Mouse (Mus musculus) bone marrow, adult 2 months (tissue): Measurements from ENCODE around the gene Ubtd1. TPM values are rescaled to one million over a fixed set of nuclear protein-coding genes. Genes with fewer than 3 reads are reported as not detected.
A peak's percentile ranks its signal among the peaks of the same experiment; 100 is the strongest.

Experiments
- H3K27ac ChIP-seq: fragments of 200-500 bp; 2 replicates; pipeline ENCODE4 v1.5.1; 2012; ENCODE audit warnings: low read depth, mild to moderate bottlenecking, control low read depth, inconsistent platforms, low read length; ENCODE audit not compliant: control insufficient read depth, poor library complexity, insufficient read depth
- H3K4me1 ChIP-seq: fragments of 200-500 bp; 2 replicates; pipeline ENCODE4 v1.6.1; 2011; ENCODE audit warnings: low read length; ENCODE audit not compliant: control insufficient read depth, insufficient read depth
- H3K4me3 ChIP-seq: fragments of 200-500 bp; replicated peaks from 2 replicates; pipeline ENCODE3; 2011; ENCODE audit warnings: mild to moderate bottlenecking, low read depth, low read length, control low read depth; ENCODE audit not compliant: control insufficient read depth
- CTCF ChIP-seq: fragments of 200-500 bp; IDR thresholded peaks from 2 replicates; pipeline ENCODE4 v1.5.1; 2011; ENCODE audit warnings: low read length, control low read depth; ENCODE audit not compliant: control insufficient read depth, insufficient read depth
- POLR2A ChIP-seq: fragments of 200-500 bp; IDR thresholded peaks from 2 replicates; pipeline ENCODE4 v1.6.1; 2011; ENCODE audit warnings: low read depth, mild to moderate bottlenecking, control low read depth, low read length, borderline replicate concordance; ENCODE audit not compliant: control insufficient read depth
- WGBS: fragments of 180-500 bp; shearing (Covaris S2); methylation state at CpG from one replicate; pipeline ENCODE4 v1.1.7; 2018; 5-methylcytosine and 5-hydroxymethylcytosine counted together
- polyA plus RNA-seq: library from polyadenylated mRNA; stranded (reverse); fragments of >200 nt; gene quantifications from 2 replicates; pipeline ENCODE4 v1.2.4, GENCODE M21; 2011; ENCODE audit warnings: low replicate concordance; ENCODE audit not compliant: missing spikeins, insufficient read depth, insufficient read length

The Ubtd1 gene
- 6.0 and 10.2 TPM in 2 replicates for polyA plus RNA-seq

DNA sequence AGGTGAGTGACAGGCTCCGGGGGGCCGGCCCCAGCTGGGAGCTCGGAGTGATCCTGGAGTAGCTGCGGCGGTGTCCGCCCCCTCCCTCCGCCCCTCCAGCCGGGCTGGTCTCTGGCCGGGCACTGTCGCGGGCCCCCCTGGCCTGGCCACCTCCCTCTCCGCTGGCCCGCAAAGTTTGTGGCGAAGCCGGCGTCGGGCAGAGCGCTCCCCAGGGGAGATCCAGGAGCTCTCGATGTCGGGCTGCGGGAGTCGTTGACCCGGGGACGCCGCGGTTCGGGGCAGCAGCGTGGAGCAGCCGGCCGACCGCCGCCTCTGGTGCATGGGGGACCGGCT, at the start of gene Ubtd1:
TSS of gene Ubtd1 (plus strand) at position 169 of the 333 bp plus-strand sequence.
- Histone ChIP-seq H3K27ac (peak within 1 kb of the TSS; percentile 96), H3K4me1 (peaks cover 3% of the 10 kb centered on the region; the same call in 1 of the 2 replicates), H3K4me3 (peak within 1 kb of the TSS; percentile 85)
- under 1% methylated on average over 33 of the region's 33 CpGs for WGBS
- TF ChIP-seq POLR2A, result no peak
- TF ChIP-seq CTCF, result no peak

GRCm38 (mm10) chr19:41932686-41933085, 48.9 kb upstream of the Ubtd1 start:
- peak overlapping the region; percentile 97 for H3K4me3 ChIP-seq
- peak overlapping the region; percentile 73 for H3K27ac ChIP-seq
- no peak for TF ChIP-seq POLR2A
- peak; percentile 1; the same call in 1 of the 2 replicates for TF ChIP-seq CTCF
- WGBS, result under 1% methylated on average over 28 of the region's 28 CpGs
- peaks cover 3% of the 10 kb centered on the region for H3K4me1 ChIP-seq

DNA sequence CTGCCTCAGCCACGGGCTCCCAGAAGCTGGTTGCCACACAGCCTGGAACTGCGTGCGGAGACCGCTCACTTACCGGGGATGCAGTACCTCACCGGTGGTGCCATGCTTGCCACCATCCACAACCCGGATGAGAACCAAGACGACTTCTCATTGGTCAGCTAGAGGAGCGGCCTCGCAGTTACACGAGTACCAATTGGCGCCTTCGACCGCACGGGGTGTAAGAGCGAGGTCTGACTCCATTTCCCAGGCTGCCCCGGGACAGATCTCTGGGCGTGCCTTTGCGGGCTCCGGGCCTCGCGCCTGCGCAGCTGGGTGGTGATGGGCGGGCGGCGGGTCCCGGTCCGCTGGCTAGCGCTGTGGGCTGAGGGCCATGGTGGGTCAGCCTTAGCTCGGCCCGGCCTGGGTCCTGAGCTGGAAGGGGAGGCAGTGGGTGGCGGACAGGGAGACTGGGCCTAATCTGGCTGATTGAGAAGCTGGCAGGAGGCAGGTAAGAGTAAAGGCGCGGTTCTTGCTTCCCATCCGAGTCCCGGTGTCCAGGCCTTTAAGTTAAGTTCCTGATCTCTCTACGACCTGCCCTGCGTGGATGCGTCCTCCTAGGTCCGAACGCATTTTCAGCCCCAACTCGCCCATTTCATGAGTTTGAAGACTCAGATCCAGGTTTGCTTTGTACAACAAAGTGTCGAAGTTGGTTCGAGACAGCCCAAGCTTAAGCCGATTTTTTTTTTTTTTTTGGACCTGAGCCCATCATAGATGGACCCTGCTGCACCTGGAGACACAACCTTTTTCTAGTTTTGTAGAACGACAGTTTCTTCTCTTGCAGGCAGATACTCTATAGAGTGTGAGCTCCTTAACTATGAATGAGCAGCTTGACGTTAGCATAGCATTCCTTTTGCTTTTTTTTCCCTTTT, 48.1 kb upstream of the Ubtd1 start, which contains the start of the genes Exosc1 and Zdhhc16:
TSS of gene Exosc1 (minus strand) at position 245 of the 908 bp plus-strand sequence.
TSS of gene Zdhhc16 (plus strand) at position 302 of the 908 bp plus-strand sequence.
- Histone ChIP-seq H3K4me1 (peaks cover 3% of the 10 kb centered on the region), H3K4me3 (peak within 1 kb of the TSS; percentile 100), H3K27ac (peak within 1 kb of the TSS; percentile 73)
- WGBS, result under 1% methylated on average over 47 of the region's 47 CpGs
- TF ChIP-seq CTCF (no peak), POLR2A (peak; percentile 61)

DNA sequence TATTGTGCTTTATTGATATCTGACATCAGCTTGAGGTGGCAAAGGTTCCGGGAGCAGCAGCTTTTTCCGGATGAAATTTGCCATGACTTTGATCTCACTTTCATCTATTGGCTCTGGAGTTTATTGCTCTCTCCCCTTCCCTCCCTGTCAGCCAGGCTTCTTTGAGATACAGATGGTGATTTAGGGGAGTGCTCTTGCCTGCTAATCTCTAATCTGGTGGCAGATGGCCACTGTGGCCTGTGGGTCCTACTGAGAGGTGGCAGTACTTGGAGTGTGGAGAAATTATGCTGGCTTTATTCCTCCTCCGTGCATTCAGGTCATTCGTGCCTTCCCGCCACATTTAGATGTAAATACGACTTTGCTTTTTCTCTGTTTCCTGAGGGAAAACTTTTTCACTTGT, 47.4 kb upstream of the Ubtd1 start:
- peak overlapping the region; percentile 100 for H3K4me3 ChIP-seq
- WGBS, result 22% methylated on average over 6 of the region's 6 CpGs
- peaks cover 3% of the 10 kb centered on the region for H3K4me1 ChIP-seq
- H3K27ac ChIP-seq, result no peak overlapping the region
- TF ChIP-seq CTCF (no peak), POLR2A (no peak)

GRCm38 (mm10) chr19:41935921-41936320, 45.6 kb upstream of the Ubtd1 start:
- WGBS, result 89% methylated on average over 1 of the region's 1 CpGs
- Histone ChIP-seq H3K4me3 (no peak overlapping the region), H3K4me1 (peaks cover 3% of the 10 kb centered on the region), H3K27ac (no peak overlapping the region)
- TF ChIP-seq POLR2A (no peak), CTCF (no peak)

DNA sequence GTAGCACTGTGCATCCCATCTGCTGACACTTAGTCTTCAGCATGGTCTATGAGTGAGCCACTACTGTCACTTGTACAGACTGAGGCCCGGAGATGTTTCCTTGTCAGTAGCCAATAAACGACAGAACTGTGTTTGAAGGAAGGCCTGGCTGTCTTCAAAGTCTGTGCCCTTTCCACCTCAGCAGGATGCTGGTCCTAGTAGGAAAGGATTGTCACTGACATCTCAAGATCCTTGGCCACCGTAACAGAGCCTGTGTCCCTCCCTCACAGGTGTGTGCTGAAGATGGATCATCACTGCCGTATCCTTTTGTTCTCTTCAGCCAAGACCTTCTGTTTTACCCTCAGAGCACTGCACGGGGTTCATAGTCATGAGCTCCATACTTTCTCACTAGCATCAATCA, 43.0 kb upstream of the Ubtd1 start:
- H3K4me3 ChIP-seq, result no peak overlapping the region
- WGBS, result 86% methylated on average over 5 of the region's 5 CpGs

DNA sequence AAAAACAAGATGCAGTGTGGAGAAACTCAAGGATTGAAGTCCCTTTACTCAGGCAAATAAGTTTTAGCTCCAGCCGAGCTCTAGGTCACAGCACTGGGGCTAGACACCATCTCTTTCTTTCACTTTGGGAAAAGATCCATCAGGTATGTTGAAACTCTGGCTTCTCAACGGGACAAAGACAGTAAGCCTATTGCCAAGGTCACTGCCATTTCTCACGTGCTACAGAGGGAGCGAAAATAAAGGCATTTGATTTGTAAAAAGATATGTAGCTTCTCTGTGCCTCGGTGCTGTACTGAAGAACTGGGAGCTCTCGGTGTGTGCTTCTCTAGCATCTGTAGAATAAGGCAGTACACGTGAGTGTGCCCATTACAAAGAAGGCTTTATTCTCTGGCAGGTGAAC, 37.7 kb upstream of the Ubtd1 start:
- Histone ChIP-seq H3K4me1 (no peaks in the 10 kb centered on the region; the same call in 1 of the 2 replicates), H3K4me3 (no peak overlapping the region), H3K27ac (no peak overlapping the region)
- TF ChIP-seq POLR2A, result no peak
- no peak for TF ChIP-seq CTCF
- WGBS, result 79% methylated on average over 7 of the region's 7 CpGs

More for the DNA sequence above, 43.0 kb upstream of the Ubtd1 start:
- Histone ChIP-seq H3K4me1 (peaks cover 1% of the 10 kb centered on the region; the same call in 1 of the 2 replicates), H3K27ac (no peak overlapping the region)
- TF ChIP-seq CTCF (no peak), POLR2A (no peak)

GRCm38 (mm10) chr19:41952287-41952686, 29.3 kb upstream of the Ubtd1 start:
- WGBS, result 75% methylated on average over 4 of the region's 4 CpGs
- no peaks in the 10 kb centered on the region for H3K4me1 ChIP-seq
- H3K27ac ChIP-seq, result no peak overlapping the region
- H3K4me3 ChIP-seq, result no peak overlapping the region
- TF ChIP-seq POLR2A (no peak), CTCF (peak; percentile 42; the same call in 1 of the 2 replicates)
